Mouse (Mus musculus) macrophage (primary cell): ENCODE measurements around the gene Gpr87. TPM values are rescaled to one million over a fixed set of nuclear protein-coding genes. Genes with fewer than 3 reads are reported as not detected.
A peak's percentile ranks its signal among the peaks of the same experiment; 100 is the strongest.

Experiments used
- H3K27ac ChIP-seq: fragments of 350-480 bp; formaldehyde crosslinking; 2 replicates; pipeline ENCODE4 v1.9.0; 2021
- H3K36me3 ChIP-seq: fragments of 350-480 bp; formaldehyde crosslinking; 2 replicates; pipeline ENCODE4 v1.9.0; 2021; ENCODE audit errors: inconsistent target
- H3K4me3 ChIP-seq: fragments of 350-480 bp; formaldehyde crosslinking; 2 replicates; pipeline ENCODE4 v1.9.0; 2021; ENCODE audit errors: inconsistent target
- H3K79me2 ChIP-seq: fragments of 350-480 bp; formaldehyde crosslinking; 2 replicates; pipeline ENCODE4 v1.9.0; 2021; ENCODE audit errors: inconsistent target
- WGBS: methylation state at CpG from one replicate; pipeline ENCODE4 v1.1.7; 2026; ENCODE audit warnings: inconsistent platforms; ENCODE audit not compliant: missing documents; 5-methylcytosine and 5-hydroxymethylcytosine counted together
- polyA plus RNA-seq: library from polyadenylated mRNA; stranded (reverse); fragments of 250-400 nt; gene quantifications from 3 replicates; pipeline ENCODE4 v1.2.4, GENCODE M21; 2018; ENCODE audit warnings: inconsistent platforms

The Gpr87 gene
- polyA plus RNA-seq, 1 experiment from 2014 or later: not detected

DNA sequence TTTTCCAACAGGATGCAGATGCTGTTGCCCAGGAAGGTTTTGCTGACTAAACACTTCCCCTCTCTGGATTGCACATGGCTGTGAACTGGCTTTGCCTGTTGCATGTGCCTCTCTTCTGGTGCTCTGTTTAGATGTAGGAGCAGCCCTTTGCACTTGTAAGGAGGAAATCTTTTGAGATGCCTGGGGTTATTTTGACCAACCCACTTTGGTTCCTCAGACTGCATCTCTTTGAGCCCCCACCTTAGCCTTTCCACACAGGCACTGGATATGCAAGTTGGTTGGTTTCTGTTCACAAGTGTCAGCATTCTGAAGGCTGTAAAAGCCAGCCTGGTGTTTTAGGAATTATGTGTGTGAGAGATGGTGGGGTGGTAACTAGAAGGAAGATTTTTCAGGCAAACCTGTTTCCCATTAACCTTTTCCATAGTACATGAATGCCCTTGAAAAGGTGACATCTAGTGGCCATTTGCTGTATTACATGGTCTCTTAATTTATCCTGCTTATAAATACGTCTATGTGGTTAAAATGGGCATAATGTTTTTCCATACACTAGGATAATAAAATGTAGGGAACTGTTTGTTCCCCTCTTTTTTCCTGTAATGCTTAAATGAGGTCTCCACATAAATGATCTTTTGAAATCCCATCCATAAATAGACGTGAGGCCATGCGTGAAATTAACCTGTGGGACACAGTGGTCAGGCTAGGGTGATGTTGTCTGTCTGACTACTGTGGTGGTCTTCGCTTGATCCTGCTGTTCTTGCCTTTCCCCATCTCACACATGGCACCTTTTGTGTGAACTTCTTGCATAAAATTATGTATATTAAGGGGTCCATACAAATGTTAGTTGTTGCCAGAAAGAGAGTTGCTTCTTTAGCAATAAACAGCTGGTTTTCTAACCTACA, 14.0 kb upstream of the Gpr87 start:
- Histone ChIP-seq H3K4me3 (0 out of 2 replicates have a peak overlapping the region, but pooled peaks have one; percentile 20), H3K79me2 (peaks cover 26% of the 10 kb centered on the region; the same call in 1 of the 2 replicates), H3K36me3 (no peaks in the 10 kb centered on the region), H3K27ac (peak overlapping the region; percentile 97)
- 72% methylated on average over 4 of the region's 4 CpGs for WGBS

DNA sequence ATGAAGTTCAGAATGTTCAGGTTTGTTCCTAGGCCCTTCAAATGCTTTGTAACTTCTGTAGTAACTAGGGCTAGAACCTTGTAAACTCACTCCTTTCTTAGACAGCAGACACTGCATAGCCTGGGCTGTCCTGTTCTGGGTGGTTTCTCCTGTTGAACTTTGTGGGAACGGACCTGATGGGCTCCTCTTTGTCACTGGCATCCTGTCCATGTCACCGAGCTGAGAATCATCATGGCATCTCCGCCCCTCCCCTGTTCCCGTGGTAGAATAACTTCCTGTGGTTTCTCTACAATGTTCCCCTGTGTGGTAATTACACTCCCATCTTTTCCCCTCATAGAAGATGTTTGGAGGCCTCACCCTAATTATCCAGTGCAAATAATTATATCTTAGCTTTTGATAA, 11.0 kb upstream of the Gpr87 start:
- Histone ChIP-seq H3K27ac (peak overlapping the region; percentile 97), H3K79me2 (peaks cover 26% of the 10 kb centered on the region; the same call in 1 of the 2 replicates), H3K4me3 (no peak overlapping the region), H3K36me3 (no peaks in the 10 kb centered on the region)
- WGBS: 5% methylated on average over 4 of the region's 4 CpGs

GRCm38 (mm10) chr3:59204719-59205503, 10.0 kb upstream of the Gpr87 start:
- peaks cover 20% of the 10 kb centered on the region; the same call in 1 of the 2 replicates for H3K79me2 ChIP-seq
- no peaks in the 10 kb centered on the region for H3K36me3 ChIP-seq
- 44% methylated on average over 11 of the region's 11 CpGs for WGBS
- peak overlapping the region; percentile 97 for H3K27ac ChIP-seq
- no peak overlapping the region for H3K4me3 ChIP-seq

- Histone ChIP-seq H3K79me2 (peaks cover 11% of the 10 kb centered on the region; the same call in 1 of the 2 replicates), H3K36me3 (no peaks in the 10 kb centered on the region), H3K4me3 (no peak overlapping the region), H3K27ac (no peak overlapping the region)
- 78% methylated on average over 8 of the region's 8 CpGs for WGBS
Observed at GRCm38 (mm10) chr3:59203802-59204520, 9.1 kb upstream of the Gpr87 start.

- 95% methylated on average over 4 of the region's 4 CpGs for WGBS
- H3K36me3 ChIP-seq: no peaks in the 10 kb centered on the region
Observed at GRCm38 (mm10) chr3:59197329-59197948, 2.5 kb upstream of the Gpr87 start.

DNA sequence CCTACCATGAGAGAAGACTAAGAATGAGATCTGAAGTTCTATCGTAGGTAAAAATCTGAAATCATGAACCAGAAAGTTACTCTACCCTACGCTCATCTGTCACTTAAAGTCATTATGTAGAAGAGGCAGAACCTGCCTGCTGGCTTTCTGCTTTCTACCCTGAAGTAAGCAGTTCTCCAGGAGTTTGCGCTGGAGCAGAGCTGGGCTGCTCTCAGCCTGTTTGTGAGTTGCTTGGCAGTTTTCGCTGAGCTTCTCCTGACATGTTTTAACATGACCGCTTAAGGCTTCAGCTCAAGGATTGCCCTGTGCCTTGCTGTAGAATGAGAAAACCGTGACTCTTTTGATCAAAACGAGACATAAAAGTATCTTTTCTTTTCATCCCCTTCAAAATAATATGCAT, 805 bp downstream of the Gpr87 start:
- WGBS: 91% methylated on average over 7 of the region's 7 CpGs
- H3K79me2 ChIP-seq: no peaks in the 10 kb centered on the region
- no peak overlapping the region for H3K4me3 ChIP-seq
- H3K27ac ChIP-seq: no peak overlapping the region
- H3K36me3 ChIP-seq: no peaks in the 10 kb centered on the region

More at GRCm38 (mm10) chr3:59197329-59197948, 2.5 kb upstream of the Gpr87 start:
- no peak overlapping the region for H3K27ac ChIP-seq
- H3K79me2 ChIP-seq: no peaks in the 10 kb centered on the region
- no peak overlapping the region for H3K4me3 ChIP-seq

DNA sequence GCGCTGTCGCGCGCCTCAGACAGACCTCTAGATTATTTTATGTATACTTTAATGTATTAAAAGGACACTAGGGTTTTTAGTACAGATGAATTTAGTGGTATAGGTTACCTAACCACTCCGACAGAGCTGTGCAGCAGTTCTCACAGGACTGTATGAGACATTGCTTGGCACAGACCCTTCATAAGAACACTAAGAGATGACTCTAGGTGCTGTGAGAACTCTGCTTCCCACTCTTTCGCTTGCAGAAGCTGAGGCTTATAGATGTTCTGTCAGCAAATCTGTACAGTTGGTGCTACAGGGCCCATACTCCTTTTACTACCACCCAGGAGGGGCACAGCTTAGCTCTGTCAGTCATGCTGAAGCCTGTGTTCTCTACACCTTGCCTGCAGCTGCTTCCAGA, 3.2 kb downstream of the Gpr87 start:
- H3K4me3 ChIP-seq: no peak overlapping the region
- H3K36me3 ChIP-seq: no peaks in the 10 kb centered on the region
- WGBS: 99% methylated on average over 6 of the region's 6 CpGs
- no peaks in the 10 kb centered on the region for H3K79me2 ChIP-seq
- H3K27ac ChIP-seq: no peak overlapping the region

DNA sequence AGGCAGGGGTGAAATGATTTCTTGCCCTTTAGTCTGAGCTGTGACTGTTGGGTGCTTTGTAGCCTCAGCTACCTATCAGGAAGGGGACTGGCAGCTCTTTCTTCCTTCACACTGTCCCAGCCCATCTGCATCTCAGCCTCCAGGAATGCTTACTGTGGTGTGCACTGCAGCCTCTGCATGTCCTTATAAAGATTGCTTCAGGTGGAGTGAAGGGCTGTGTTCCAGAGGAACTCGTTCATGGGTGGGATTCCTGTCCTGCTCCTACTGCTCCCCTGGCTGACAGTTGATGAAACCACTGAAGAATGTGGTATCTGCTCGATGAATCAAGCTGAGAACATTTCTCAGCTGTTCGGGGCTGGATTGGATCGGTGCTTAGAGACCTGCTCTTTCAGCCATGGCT, 7.6 kb downstream of the Gpr87 start:
- WGBS: 86% methylated on average over 4 of the region's 4 CpGs
- Histone ChIP-seq H3K36me3 (no peaks in the 10 kb centered on the region), H3K27ac (no peak overlapping the region), H3K79me2 (no peaks in the 10 kb centered on the region), H3K4me3 (no peak overlapping the region)

- Histone ChIP-seq H3K4me3 (no peak overlapping the region), H3K36me3 (no peaks in the 10 kb centered on the region), H3K27ac (no peak overlapping the region), H3K79me2 (no peaks in the 10 kb centered on the region)
- 85% methylated on average over 4 of the region's 4 CpGs for WGBS
Observed at GRCm38 (mm10) chr3:59185662-59186061, 9.2 kb downstream of the Gpr87 start.

DNA sequence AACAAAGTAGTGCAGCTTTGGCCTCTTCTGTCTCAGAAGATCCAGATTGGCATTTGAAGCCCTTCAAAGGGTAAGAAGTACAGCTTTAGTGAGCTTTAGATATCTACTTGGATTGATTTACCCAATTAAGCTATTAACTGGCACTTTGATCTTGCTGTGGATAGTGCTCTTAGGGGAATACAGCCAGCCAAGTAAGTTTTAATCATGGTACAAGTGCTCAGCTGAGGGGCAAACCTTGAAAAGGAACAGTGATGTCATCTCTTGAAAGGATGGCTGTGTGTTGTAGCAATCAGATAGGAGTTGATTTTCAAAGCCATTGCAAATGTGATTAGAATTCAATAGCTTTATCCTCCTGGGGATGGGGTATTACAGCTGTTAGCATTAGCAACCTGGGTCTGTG, 12.8 kb downstream of the Gpr87 start:
- H3K4me3 ChIP-seq: no peak overlapping the region
- no peaks in the 10 kb centered on the region for H3K36me3 ChIP-seq
- H3K79me2 ChIP-seq: no peaks in the 10 kb centered on the region
- no peak overlapping the region for H3K27ac ChIP-seq

DNA sequence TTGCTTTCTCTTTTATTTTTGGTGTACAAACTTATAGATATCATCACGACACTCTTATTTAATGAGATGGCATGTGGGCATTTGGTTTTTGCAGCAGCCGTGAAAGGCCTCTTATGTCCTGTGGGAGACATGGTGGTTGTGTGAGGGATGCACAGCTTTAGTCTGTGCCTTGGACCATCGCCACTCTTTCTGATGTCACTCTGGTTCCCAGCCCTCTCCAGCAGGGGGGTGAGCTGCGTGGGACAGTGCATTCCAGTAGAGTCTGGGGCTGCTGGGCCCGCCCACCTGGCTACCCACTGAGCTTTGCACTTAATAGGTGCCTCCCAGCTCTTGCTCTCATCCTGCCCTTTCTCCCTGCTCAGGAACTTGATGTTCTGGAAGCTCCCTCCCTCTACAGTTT, 13.8 kb downstream of the Gpr87 start:
- Histone ChIP-seq H3K4me3 (no peak overlapping the region), H3K27ac (no peak overlapping the region), H3K79me2 (no peaks in the 10 kb centered on the region), H3K36me3 (no peaks in the 10 kb centered on the region)
- WGBS: 96% methylated on average over 5 of the region's 5 CpGs

GRCm38 (mm10) chr3:59176871-59177270, 18.0 kb downstream of the Gpr87 start:
- no peak overlapping the region for H3K27ac ChIP-seq
- H3K79me2 ChIP-seq: no peaks in the 10 kb centered on the region
- no peaks in the 10 kb centered on the region for H3K36me3 ChIP-seq
- 82% methylated on average over 5 of the region's 5 CpGs for WGBS
- H3K4me3 ChIP-seq: no peak overlapping the region

DNA sequence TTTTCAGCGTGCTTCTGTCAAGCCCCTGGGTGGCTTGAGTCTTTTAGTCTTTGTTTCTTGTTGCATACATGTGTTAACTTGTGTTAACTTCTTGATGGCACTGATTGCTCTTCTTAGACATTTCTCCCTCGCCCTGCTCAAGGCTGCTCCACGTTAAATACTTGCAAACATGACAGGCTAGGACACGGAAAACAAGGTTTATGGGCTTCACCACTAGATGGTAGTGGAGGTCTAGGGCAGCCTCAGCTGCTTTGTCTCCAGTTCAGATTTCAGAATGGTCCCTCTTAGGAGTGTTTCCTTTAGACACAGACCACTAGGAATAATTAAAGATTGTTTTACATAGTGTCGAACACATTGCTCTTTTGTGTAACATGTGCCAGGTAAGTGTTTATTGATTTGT, 19.7 kb downstream of the Gpr87 start:
- Histone ChIP-seq H3K79me2 (no peaks in the 10 kb centered on the region), H3K27ac (no peak overlapping the region), H3K36me3 (no peaks in the 10 kb centered on the region), H3K4me3 (no peak overlapping the region)
- WGBS: 38% methylated on average over 4 of the region's 5 CpGs

DNA sequence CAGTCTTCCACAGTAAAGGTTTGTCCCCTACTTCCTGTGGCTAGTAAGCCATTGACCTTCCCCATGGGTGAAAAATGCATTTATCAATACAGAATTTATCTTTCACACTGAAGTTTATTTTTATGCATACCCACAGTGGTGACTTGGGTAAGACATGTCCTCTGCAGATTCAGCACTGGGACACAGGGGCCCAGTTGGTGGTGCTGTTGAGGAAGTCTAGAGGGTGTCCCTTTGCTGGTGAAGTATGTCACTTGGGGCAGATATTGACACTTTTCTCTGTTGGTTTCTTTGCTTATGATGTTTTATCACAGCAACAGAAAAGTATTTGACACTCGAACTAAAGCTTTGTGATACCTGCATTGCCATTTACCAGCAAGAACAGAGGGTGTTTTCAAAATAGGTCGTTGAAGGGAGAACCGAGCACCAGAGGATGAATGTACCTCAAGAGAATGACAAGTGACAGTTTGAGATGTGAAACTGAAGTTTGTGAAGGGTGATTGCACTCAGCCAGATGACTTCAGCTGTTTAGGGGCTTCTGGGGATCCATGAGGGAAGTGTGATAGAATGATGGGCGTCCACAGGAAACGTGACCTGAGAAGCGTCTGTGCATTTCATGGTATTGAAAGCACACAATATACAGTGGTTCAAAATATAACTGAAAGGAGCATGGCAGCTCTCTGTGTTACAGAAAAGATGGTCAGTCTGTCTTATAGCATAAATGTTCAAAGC, 20.3 kb downstream of the Gpr87 start:
- no peaks in the 10 kb centered on the region for H3K36me3 ChIP-seq
- H3K4me3 ChIP-seq: no peak overlapping the region
- 56% methylated on average over 6 of the region's 6 CpGs for WGBS
- no peak overlapping the region for H3K27ac ChIP-seq
- H3K79me2 ChIP-seq: no peaks in the 10 kb centered on the region
